Mouse (Mus musculus) kidney, adult 2 months (tissue): ENCODE results near the gene Irx3. TPM values are rescaled to one million over a fixed set of nuclear protein-coding genes. Genes with fewer than 3 reads are reported as not detected.
A peak's percentile ranks its signal among the peaks of the same experiment; 100 is the strongest.

Source experiments
- DNase-seq: peaks from one replicate; pipeline ENCODE4 v3.0.0; 2021
- H3K27ac ChIP-seq: fragments of 200-500 bp; 2 replicates; pipeline ENCODE4 v1.5.1; 2012; ENCODE audit warnings: low read depth, low read length, control low read depth, inconsistent platforms; ENCODE audit not compliant: insufficient read depth
- H3K27me3 ChIP-seq: fragments of 200-500 bp; replicated peaks from 2 replicates; pipeline ENCODE4 v1.6.1; 2012; ENCODE audit warnings: mild to moderate bottlenecking, moderate library complexity, low read length, inconsistent platforms; ENCODE audit not compliant: control insufficient read depth, insufficient read depth
- H3K36me3 ChIP-seq: fragments of 200-500 bp; 2 replicates; pipeline ENCODE4 v1.6.1; 2012; ENCODE audit warnings: mild to moderate bottlenecking, moderate library complexity, low read length, inconsistent platforms; ENCODE audit not compliant: control insufficient read depth, insufficient read depth
- H3K4me1 ChIP-seq: fragments of 200-500 bp; 2 replicates; pipeline ENCODE4 v1.6.1; 2011; ENCODE audit warnings: low read length; ENCODE audit not compliant: control insufficient read depth, insufficient read depth
- H3K4me3 ChIP-seq: fragments of 200-500 bp; 2 replicates; pipeline ENCODE4 v1.5.1; 2011; ENCODE audit warnings: mild to moderate bottlenecking, low read depth, low read length, control low read depth; ENCODE audit not compliant: insufficient read depth
- CTCF ChIP-seq: fragments of 200-500 bp; conservative IDR thresholded peaks from 2 replicates; pipeline ENCODE4 v1.5.1; 2011; ENCODE audit warnings: low read depth, mild to moderate bottlenecking, control low read depth, low read length, moderate library complexity, mixed read lengths; ENCODE audit not compliant: insufficient read depth, insufficient read length
- POLR2A ChIP-seq: fragments of 200-500 bp; IDR thresholded peaks from one replicate; pipeline ENCODE4 v1.6.1; 2011; ENCODE audit warnings: low read depth, low read length, control low read depth
- WGBS: fragments of 180-500 bp; shearing (Covaris S2); methylation state at CpG from one replicate; pipeline ENCODE4 v1.1.7; 2018; 5-methylcytosine and 5-hydroxymethylcytosine counted together
- polyA plus RNA-seq: library from polyadenylated mRNA; depleted of rRNA; stranded (reverse); fragments of >200 nt; gene quantifications from 2 replicates; pipeline ENCODE4 v1.2.3, GENCODE M21; 2012

Irx3 gene
- polyA plus RNA-seq, 1 experiment: 22.3 TPM

GRCm38 (mm10) chr8:91801241-91801811 is 541 bp downstream of the Irx3 start:
- TF ChIP-seq POLR2A: peak; percentile 82
- TF ChIP-seq CTCF: no peak
- H3K27me3 ChIP-seq: no peaks in the 10 kb centered on the region
- DNase-seq: peak; percentile 92
- H3K4me1 ChIP-seq: no peaks in the 10 kb centered on the region
- WGBS: under 1% methylated on average over 55 of the region's 57 CpGs
- peaks cover 2% of the 10 kb centered on the region for H3K36me3 ChIP-seq
- peak overlapping the region; percentile 73 for H3K4me3 ChIP-seq
- H3K27ac ChIP-seq: peak overlapping the region; percentile 87

GRCm38 (mm10) chr8:91800523-91801240 is 1.2 kb downstream of the Irx3 start:
- WGBS: 1% methylated on average over 64 of the region's 64 CpGs
- DNase-seq: peak; percentile 34
- Histone ChIP-seq H3K4me1 (no peaks in the 10 kb centered on the region), H3K27ac (peak overlapping the region; percentile 86), H3K36me3 (peaks cover 2% of the 10 kb centered on the region), H3K4me3 (peak overlapping the region; percentile 73), H3K27me3 (no peaks in the 10 kb centered on the region)
- TF ChIP-seq CTCF: no peak

- peaks cover 2% of the 10 kb centered on the region for H3K36me3 ChIP-seq
- TF ChIP-seq POLR2A (no peak), CTCF (no peak)
- DNase-seq: peak; percentile 38
- H3K27me3 ChIP-seq: no peaks in the 10 kb centered on the region
- H3K27ac ChIP-seq: peak overlapping the region; percentile 86
- WGBS: 5% methylated on average over 89 of the region's 89 CpGs
- H3K4me1 ChIP-seq: no peaks in the 10 kb centered on the region
- H3K4me3 ChIP-seq: peak overlapping the region; percentile 73
Observed at GRCm38 (mm10) chr8:91799681-91800522, 2.0 kb downstream of the Irx3 start.

GRCm38 (mm10) chr8:91799016-91799581 is 2.8 kb downstream of the Irx3 start:
- DNase-seq: peak; percentile 38
- Histone ChIP-seq H3K27me3 (no peaks in the 10 kb centered on the region), H3K4me3 (peak overlapping the region; percentile 73), H3K4me1 (no peaks in the 10 kb centered on the region), H3K27ac (peak overlapping the region; percentile 86), H3K36me3 (peaks cover 2% of the 10 kb centered on the region)
- TF ChIP-seq CTCF (no peak), POLR2A (no peak)
- 52% methylated on average over 16 of the region's 16 CpGs for WGBS

- TF ChIP-seq POLR2A (no peak), CTCF (peak; percentile 52)
- peak overlapping the region; percentile 32; the same call in 1 of the 2 replicates for H3K4me3 ChIP-seq
- 3% methylated on average over 35 of the region's 35 CpGs for WGBS
- H3K27me3 ChIP-seq: no peaks in the 10 kb centered on the region
- no peaks in the 10 kb centered on the region for H3K4me1 ChIP-seq
- peaks cover 2% of the 10 kb centered on the region for H3K36me3 ChIP-seq
- peak overlapping the region; percentile 29 for H3K27ac ChIP-seq
- DNase-seq: peak; percentile 77
Observed at GRCm38 (mm10) chr8:91797626-91798271, 4.1 kb downstream of the Irx3 start.

- Histone ChIP-seq H3K4me1 (no peaks in the 10 kb centered on the region), H3K36me3 (no peaks in the 10 kb centered on the region), H3K27ac (no peak overlapping the region), H3K4me3 (no peak overlapping the region), H3K27me3 (no peaks in the 10 kb centered on the region)
- no peak for TF ChIP-seq POLR2A
- no peak for TF ChIP-seq CTCF
- no peak for DNase-seq
- WGBS: 59% methylated on average over 6 of the region's 6 CpGs
Observed at GRCm38 (mm10) chr8:91793846-91794245, 8.0 kb downstream of the Irx3 start.
